Mouse (Mus musculus) urinary bladder, adult 18-20 months (tissue): ENCODE results near the gene Trim71.

Experiments used
- DNase-seq, 2 experiments: peaks; one replicate each; pipeline ENCODE4 v3.0.0; 2022; ENCODE audit warnings: low spot score in 2 of 2, mixed read lengths in 2 of 2

Trim71 gene

DNA sequence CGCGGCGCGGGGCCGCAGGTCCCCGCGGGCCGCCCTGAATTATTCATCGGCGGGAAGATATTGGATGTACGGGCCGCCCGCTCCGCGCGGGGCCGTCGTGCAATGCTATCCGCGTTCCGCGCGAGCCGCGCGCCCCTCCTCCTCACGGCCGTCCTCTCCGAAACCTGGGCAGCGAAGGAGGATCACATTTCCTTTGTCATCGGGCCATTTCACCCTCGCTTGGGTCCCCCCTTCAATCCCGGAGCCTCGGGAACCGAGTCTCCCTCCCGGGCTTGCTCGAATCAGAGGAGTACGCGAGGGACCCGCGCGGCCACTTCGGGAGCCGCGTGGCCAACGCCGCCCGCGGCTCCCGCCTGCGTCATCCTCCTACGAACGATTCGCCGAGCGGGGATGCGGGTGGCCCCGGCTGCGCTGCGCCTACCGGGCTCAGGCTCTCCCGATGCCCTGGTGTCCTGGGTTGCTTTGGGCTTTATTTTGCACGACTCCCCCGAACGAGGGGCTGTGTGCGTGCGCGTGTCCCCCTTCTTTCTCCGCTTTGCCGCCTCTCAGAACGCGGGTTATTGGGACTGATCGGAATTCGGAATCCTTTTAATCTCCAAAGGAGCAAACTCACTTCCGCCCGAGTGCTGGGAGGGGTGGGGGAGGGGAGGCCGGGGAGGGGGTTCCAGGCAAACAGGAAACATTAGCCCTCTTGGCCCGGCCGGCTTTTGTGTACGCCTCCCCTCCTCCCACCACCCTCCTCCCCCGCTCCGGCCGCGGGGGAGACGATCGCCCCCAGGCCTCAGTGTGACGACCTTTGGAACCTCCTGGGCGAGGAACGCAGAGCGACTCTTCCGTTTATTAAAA is at the start of gene Trim71:
Gene Trim71, minus strand, starts transcription at position 609 of the 846 bp plus-strand sequence.
- peak in 1 of 2 experiments; percentile 45 for DNase-seq

DNA sequence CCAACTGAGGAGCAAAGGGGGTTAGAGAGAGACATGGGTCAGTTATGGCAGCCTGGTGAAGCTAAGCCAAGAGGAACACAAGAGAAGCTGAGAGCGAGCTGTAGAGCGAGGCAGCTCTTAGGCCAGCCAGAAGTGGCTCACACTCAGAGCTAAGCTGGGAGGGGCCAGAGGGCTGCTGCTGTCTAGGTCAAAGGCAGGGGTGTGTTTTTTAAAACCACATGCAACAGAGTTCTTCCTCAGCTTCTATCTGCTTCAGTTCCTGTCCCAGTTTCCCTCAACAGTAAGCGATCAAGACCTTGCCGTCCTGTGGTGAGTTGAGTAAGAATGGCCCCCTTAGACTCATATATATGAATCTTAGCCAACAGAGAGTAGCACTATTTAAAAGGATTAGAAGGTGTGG is 48.9 kb upstream of the Trim71 start:
- no peak for DNase-seq

DNA sequence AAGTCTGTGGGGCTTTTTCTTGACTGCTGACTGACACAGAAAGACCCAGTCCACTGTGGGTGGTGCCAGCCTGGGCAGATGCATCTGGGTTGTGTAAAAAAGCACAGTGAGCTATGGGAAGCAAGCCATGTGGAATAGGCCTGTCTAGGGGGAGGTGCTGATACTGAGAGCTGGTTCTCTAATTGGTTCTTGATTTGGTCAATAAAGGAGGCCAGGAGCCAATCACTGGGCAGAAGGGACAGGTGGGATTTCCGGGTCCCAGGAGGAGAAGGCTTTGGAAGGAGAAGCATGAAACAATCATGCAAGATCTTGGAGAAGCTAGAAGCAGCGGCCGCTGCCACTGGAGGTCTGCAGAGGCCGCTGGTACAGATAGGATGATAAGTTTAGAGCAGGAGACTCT is 48.4 kb upstream of the Trim71 start:
- DNase-seq = no peak

GRCm38 (mm10) chr9:114610266-114610665 is 46.1 kb upstream of the Trim71 start:
- DNase-seq = no peak

- DNase-seq = no peak
These were observed 39.8 kb upstream of the Trim71 start for GRCm38 (mm10) chr9:114603876-114604540.

- no peak for DNase-seq
These were observed 36.9 kb upstream of the Trim71 start for GRCm38 (mm10) chr9:114601096-114601495.

- peak in 1 of 2 experiments; percentile 28 for DNase-seq
These were observed 20.8 kb upstream of the Trim71 start for GRCm38 (mm10) chr9:114585017-114585345.

DNA sequence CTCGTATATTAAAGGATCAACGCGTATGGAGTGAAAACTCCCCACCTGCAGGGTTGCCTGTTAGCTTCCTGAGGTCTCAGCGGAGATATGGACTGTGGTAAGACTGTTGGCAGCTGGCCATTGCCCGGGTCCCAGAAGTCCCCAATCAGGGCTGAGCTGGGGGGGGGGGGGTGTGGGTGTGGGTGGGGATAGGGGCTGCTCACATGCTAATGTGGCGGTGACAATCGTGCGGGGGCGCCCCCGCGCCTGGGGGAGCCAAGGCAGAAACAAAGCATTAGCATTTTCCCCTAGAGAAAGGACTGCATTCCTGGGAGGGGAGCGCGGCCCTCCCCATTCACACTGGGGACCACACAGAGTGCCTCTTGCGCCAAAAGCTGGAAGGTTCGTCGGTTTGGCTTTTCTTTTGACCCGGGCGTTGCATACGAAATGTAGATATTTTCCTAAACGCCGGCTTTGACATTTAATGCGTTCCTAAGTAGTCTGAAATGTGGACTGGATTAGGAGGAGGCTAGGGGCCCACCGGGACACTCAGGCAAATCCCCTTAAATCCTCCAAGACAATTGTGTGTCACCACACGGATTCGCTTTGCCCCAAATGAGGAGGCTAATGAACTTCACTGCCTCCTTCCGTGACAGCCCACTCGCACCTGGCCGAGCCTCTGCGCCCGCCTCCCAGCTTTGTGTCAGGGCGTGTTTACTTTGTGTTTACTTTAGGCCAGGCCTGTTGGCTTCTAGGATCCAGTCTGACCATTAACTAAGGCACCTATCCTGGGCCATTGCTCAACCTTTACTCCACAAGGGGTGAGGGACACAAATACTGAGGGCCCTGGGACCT is 20.2 kb upstream of the Trim71 start:
- DNase-seq = no peak

DNA sequence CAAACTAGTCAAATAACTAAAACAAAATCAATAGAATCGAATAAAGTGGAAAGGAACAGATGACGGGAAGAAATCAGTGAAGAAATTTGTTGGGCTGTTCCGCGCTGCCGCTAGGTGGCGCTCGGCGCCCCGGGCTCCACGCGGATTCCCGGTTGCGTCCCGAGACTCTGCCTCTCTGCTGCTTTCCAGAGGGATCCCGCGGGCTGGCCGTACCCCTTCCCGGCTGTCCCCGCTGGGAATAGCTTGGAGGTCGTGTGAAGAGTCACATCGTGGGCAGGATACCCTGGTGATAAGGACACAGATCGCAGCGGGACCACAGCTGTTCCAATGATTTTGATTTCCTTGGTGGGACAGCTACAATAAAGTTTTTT is 19.6 kb upstream of the Trim71 start:
- DNase-seq = peak; percentile 60 to 68

DNA sequence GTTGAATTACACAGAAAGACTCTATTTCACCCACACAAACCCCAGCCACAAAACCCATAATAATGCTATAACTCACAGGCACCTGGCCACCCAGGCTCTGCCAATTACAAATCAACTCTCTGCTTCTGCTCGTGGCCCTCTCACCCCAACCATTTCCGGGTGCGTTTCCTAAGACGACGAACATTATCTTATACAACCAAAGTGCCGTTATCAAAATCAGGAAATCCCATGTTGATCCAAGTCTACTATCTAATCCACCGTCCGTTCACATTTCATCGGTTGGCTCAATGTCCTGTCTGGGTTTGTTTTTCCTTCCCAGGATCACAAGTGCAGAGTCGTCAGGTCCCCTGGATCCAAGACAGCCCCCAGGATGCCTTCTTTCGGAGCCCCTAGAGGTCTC is 14.5 kb upstream of the Trim71 start:
- no peak for DNase-seq

DNA sequence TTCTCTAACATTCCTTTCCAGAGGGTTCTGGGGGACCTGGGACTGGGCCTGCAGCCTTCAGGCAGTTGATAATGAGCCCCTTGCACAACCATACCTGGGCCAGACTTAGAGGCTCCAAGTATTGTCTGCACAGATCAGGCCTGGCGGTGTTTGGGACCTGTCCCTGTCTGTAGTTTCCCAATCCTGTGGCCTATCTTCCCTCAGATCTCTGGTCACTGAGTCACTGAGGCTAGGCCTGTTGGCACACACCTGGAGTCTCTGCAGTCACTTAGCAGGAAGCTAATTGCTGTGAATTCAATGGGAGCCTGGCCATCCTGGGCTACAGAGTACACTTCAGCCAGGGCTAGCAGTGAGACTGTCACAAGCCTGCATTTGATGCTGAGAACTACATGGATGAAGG is 11.8 kb upstream of the Trim71 start:
- DNase-seq = peak in 1 of 2 experiments; percentile 65

DNA sequence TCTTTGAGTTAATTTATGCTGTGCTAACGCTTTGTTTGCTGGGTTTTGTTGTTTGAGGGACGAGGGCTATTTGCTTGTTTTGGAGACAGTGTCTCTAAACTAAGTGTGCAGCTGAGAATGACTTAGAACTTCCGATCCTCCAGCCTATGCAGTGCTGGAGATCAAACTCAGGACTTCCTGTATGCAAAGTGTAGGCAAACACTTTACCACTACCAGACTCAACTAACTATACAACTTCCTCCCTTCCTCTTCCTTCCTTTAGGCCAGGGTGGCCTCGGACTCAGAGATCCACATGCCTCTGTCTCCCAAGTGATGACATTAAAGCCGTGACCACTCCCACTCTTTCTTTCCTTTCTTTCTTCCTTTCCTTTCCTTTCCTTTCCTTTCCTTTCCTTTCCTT is 9.4 kb upstream of the Trim71 start:
- DNase-seq = no peak

DNA sequence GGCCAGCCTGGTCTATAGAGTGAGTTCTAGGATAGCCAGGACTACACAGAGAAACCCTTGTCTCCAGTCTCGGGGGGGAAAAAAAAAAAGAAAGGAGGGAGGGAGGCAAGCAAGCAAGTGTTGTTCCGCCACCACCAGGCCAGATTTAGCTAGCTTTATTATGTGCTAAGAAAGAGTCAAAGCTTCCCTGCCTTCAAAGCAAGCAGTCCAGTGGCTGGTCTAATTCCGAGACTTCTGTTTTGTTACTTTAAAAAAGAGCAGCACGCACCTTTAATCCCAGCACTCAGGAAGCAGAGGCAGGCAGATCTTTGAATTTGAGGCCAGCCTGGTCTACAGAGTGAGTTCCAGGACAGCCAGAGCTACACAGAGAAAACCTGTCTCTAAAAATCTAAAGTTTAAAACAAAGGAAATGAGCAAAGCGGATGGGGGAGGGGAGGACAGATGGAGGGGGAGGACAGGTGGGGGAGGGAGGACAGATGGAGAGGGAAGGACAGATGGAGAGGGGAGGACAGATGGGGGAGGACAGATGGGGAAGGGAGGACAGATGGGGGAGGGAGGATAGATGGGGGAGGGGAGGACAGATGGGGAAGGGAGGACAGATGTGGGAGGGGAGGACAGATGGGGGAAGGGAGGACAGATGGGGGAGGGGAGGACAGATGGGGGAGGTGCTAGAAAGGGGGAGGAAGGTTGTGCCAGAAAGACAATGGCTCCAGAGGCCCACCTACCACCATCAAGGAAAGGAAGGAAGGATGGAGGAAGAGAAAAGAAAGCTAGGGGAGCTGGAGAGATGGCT is 4.7 kb upstream of the Trim71 start:
- DNase-seq = no peak

DNA sequence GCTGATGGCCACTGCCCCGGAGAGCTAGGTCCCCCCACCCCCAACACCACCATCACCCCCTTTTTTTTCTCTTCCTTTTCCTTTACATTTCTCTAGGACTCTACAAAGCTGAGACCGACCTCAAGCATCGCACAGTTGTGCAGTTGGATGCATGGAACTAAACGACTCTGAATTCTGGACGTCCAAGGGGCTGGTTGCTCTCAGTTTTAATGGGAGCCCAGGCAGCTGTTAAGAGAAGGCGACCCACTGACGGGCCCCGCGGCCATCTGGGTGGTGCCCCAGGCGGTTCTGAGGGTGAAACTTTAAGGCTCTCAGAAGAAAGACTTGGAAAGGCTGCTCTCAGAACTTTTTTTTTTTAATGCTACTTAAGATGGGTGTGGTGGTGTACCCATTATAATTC is 498 bp upstream of the Trim71 start:
- no peak for DNase-seq

DNA sequence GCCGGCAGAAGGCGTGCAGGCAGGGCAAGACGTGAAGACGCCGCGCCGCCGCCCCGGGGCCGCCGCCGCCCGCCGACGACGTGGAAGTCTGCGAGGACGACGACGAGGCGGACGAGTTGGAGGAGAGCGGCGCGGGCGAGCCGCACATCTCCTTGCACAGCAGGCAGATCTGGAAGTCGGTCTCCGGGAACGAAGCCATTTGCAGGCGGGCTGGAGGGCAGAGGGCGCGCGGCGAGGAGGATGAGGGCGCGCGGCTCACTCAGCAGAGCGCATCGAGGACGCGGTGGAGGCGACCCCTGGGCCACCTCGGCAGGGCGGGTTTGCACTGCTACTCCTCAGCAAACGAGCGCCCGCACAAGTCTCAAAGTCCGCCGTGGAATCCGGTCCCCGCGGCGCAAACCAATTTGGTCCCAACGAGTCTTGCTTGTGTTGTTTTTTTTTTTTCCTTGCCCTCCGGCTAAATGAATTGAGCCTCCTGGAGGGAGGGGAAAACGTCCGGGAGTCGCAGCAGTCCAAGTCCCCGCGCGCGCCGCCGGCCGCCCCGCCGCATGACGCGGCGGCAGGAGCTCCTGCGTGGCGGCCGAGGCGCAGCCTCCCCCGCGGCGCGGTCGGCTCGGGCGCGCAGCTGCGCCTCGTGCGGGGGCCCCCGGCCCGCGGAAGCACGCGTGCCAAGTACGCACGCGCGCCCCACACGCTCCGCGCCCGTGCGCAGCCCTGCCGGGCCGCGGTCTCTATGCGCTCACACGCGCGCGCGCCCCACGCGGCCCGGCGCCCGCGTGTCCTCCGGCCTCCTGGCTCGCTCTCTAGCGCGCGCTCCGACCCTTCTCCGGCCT is 1.0 kb downstream of the Trim71 start:
- no peak for DNase-seq

DNA sequence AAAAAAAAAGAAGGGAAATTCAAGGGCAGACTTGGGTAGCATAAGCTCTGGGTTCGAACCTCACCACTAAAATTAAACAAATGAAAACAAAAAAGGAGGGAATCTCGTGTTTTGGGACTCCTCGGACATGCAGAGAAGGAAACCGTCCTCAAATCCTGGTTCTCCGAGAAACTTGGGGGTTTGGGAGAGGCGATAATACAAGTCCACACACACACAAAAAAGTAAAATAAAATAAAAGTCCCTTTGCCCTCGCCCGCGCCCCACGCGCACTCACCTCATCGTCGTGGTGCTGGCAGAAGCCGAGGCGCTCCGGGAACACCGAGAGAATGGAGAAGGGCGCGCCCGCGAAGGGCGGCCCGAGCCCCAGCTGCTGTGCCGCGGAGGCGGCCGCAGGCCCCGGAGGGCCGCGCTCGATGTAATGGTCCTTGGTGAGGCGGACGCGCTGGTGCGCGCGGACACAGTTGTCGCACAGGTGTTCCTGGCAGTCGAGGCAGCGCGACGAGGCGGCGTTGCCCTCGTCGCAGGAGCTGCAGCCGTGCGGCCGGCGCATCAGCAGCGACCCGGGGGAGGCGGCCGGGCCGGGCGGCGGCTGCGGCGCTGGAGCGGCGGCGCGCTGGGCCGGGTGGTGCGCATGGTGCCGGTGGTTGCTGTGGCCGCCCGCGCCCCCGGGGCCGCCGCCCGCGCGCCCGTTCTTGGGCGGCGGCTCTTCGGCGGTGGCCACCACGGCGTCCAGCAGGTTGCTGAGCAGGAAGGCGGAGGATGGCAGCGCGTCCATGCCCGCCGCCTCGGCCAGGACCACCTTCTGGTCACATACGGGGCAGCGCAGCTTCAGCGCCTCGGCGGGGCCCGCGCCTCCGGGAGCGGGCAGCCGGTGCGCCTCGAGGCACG is 1.9 kb downstream of the Trim71 start:
- no peak for DNase-seq

- DNase-seq = no peak
These were observed 2.5 kb downstream of the Trim71 start for GRCm38 (mm10) chr9:114561671-114561971.

- DNase-seq = no peak
These were observed 3.1 kb downstream of the Trim71 start for GRCm38 (mm10) chr9:114560771-114561670.

DNA sequence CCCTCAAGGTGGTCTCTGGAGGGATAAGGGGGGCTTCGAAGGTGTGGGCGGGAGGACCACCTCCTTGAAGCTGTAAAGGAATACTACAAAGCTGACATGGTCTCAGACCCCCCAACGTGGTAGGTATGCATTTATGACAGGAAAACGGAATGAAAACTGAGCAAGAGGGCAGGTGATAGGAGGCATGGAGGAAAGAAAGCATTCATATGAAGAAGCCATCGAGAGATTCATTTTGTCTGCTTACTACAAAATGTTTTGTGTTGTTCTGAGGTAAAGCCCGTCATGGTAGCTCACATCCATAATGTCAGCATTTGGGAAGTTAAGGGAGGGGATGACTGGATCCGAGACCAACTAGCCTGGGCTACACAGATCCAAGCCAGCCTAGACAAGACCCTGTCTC is 4.0 kb downstream of the Trim71 start:
- DNase-seq = no peak
